Mouse (Mus musculus): ENCODE measurements around the gene Apoc1. TPM values are rescaled to one million over a fixed set of nuclear protein-coding genes. Genes with fewer than 3 reads are reported as not detected.

Apoc1 gene
- total RNA-seq, 1 experiment from 2014 or later = 1,269 TPM

DNA sequence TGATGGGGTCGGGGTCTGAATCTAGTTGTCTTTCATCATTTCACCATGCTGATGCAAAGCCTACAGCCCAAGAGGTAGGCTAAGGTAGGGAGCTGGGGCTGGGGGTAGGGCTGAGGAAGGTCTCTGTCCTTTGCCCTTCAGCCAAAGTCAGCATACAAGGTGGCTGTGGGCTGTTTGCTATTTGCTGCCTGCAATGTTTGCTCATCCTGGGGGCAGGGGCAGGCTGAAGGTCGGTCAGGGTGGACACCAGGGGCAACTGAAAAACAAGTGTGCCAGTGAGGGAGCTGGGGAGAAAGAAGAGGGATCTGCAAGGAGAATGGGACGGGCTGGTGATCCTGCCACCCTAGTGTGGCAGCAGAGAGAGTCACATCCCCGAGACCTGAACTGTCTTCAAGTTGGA, 7.1 kb downstream of the Apoc1 start:
- DNase-seq = no peak

DNA sequence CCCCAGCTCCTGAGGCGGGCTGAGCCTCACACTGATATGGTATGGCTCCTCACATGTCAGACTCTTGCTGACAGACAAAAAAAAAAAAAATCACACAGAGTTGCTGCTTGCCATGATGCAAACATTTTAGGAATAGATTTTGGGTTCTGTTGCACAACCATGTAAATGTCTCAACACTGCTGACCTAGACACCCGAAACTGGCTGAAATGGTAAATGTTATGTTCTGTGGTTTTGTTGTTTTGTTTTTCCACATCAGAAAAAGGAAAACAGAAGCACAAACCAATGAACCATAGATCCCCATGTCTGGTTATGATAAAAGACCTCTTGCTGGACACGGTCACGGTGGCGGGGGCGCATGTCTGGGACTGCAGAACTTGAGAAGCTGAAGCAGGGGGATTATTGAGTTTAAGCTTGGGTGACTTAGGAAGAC, 8.7 kb downstream of the Apoc1 start:
- no peak for DNase-seq

DNA sequence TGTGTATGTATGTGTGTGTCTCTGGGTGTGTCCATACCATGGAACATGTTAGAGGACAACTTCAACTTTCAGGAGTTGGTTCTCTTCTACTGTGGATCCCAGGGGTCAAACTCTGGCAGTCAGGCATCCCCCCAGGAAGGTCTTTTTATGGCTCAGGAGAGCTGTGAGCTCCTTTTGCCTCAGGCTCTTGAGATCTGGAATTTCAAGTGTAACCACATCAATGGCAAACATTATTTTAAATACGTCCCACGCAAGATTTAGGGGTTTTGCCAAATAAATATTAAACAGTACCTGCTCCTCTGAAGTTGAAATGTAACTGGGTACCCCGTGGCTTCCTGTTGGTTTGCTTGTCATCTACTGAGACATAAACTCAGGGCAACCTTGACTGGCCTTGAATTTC, 9.5 kb downstream of the Apoc1 start:
- no peak for DNase-seq

DNA sequence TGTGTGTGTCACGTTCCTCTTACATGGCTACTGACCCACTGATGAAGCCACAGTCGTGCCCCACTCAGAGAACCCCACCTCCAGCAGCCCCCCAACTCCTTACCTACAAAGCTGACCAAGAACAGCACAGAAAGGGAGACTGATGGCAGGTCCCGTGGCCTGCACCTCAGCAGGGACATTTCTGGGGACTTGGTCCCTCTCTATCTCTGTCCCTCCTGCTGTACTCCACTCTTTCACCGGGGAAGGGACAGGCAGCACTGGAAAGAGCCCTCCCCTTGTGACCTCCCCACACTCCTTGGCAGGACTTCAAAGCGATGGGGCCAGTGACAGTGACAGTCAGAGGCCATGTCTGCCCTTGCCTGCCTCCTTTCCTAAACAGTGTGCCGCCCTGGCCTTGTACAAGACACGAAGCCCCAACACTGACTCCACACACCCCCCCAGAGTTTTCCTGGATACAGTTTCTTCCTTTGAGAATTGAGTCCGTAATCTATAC, 11.2 kb downstream of the Apoc1 start, which contains the start of the genes Gm44805 and Apoc4:
Gene Gm44805, minus strand, starts transcription at position 222 of the 493 bp plus-strand sequence.
Gene Apoc4, minus strand, starts transcription at position 278 of the 493 bp plus-strand sequence.
- DNase-seq = peak; percentile 74

DNA sequence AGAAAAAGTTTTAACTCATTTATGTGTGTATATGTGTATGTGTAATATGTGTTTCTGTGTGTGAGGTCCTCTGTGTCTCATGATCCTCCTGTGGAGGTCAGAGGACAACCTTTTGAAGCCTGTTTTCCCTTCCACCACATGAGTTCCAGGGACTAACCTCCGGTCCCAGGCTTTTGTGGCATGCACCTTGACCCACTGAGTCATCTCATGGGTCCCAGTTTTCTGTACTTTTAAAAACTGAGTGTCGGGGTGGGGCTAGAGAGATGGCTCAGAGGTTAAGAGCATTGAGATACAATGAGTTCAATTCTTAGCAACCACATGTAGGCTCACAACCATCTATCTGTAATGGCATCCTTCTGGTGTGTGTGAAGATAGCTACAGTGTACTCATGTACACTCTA, 11.8 kb downstream of the Apoc1 start:
- DNase-seq = no peak

DNA sequence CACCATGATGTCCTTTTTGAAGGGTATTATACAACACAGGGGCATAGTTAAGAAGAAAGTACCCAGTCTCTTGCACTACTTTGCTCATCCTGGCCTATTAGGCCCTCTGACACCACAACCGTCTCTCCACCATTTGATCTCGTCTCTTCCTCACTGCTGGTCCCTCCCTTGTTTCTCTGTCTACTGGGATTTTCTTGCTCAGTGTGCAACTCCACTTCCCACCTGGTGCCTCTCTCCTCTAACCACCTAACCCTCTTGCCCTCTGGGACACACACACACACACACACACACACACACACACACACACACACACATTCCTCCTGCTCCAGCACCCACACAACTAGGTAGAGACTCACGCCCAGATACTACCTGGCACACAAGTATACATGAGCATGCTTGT, 13.6 kb downstream of the Apoc1 start:
- DNase-seq = no peak

DNA sequence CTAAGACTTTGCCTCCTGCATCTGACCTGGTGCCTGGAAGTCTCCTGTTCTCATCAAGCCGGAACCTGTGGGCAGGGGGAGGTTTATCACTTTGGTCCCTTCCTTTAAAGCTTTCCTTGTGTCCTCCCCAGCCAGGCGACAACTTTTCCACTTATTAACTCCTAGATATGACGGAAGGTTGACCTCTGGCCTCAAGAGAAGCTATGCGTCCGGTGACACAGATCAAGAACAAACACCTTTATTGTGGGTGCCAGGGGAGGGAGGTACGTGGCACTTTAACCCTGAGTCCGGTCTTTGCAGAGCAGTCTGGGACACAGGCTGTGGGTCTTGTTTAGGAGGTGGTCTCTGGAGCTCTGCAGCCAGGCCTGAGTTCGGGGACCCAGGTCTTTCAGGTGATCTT, 14.6 kb downstream of the Apoc1 start, which contains the start of gene Apoc2:
Gene Apoc2, minus strand, starts transcription at position 70 of the 400 bp plus-strand sequence.
- DNase-seq = no peak

DNA sequence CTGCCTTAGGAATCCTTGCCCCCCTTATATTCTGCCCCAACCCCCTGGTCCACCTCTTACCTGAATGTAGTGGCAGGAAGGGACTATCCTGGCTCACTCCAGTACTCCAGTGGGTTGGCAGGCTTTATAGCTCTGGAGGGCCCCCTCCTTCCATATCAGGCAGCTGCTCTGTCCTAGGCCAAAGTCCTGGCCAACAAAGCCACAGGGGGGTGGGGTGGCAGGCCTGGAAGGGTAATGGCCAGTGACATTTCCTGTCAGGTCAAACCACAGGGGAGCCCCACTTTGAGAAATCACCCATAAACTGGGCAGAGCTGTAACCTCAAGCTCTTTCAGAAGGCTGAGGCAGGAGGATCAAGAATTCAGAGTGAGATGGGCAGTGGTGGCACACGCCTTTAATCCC, 15.8 kb downstream of the Apoc1 start:
- no peak for DNase-seq

DNA sequence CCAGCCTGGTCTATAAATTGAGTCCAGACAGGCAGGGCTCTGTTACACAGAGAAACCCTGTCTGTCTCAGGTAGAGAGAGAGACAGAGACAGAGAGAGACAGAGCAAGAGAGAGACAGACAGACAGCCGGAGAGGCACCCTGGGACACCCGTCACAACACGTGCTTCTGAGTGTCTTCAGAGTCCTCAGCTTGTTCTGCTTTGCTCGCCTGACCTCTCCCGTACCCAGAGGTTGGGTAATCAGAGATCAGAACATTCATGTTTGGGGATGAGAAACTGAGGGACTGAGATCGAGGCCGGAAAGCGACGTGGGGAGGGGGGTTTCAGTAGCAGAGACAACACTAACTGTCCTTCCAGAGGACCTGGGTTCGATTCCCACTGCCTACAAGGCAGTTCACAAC, 16.6 kb downstream of the Apoc1 start:
- DNase-seq = no peak

DNA sequence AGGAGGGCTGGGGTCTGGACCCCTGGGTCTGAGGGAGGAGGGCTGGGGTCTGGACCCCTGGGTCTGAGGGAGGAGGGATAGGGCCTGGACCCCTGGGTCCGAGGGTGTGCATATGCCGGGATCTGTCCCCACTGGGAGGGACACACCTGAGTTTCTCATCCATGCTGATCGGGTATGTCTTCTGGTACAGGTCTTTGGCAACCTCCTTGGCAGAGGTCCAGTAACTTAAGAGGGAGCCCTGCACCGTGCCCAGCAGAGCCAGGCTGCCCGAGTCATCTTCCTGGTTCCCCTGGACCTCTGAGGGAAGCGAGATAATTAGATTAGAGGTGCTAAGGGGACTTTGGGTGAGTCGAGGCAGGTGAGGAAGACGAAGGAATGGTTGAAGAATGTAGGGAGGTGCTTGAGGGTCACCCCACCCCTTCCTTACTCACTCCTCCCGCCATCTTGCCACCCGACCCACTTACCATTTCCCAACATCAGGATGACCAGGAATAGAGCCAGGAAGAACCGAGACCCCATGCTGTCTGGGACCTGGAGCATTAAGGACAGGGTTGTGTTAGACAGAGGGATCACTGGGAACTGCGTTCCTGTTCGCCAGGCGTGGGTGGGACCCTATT, 19.3 kb downstream of the Apoc1 start:
- DNase-seq = no peak

DNA sequence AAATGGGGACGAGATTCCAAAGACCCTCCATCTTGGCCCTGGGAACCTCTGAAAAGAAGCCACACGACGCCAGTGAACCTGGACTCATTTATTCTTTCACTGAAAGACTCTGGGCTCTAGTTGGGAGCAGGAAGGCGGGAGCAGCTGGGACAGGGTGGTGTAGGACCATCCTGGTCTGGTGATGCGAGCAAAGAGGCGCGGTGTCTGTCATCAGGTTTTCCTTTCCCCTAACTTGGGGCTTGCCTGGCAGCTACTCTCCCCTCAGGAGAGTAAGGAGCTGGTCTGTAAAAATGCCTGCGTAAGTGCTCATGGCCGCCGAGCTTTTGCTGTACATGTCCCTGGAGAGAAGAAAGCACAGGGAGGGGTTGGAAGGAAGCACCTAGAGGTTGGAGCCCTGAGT, 20.9 kb downstream of the Apoc1 start:
- DNase-seq = no peak

DNA sequence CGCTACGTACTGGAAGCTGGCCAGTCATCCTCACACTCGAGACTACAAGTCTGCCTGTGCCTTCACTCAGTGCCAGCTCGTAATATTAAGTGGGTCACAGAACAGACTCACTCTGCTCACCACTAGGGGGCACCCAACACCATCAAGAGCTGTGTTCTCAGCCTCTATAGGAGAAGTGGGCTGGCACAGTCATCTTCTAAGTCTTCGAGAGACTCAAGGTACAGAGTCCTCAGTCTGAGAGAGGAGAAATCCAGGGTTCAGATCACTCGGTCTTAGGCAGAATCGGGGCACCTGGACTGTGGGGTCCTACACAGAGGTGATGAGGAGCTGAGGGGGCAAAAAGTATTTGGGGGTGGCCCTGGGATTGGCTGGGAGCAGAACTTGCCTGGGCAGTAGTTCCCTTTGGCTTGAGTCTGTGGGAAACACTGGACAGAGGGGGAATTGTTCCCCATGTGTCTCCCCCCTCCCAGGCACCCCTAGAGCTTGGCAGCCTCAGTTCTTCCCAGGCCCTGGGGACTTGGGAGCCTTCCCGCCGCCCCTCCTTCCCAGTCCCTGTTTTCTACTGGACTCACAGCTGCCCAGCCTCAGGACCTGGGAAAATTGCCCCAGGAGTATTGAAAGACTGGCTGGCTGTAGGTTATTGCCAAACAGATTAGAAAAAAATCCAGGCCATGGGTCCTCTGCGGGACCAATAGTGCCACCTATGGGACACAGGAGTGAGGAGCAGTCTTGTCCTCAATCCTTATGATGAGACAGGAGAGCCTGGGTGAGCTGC, 23.3 kb downstream of the Apoc1 start:
- DNase-seq = peak; percentile 90

DNA sequence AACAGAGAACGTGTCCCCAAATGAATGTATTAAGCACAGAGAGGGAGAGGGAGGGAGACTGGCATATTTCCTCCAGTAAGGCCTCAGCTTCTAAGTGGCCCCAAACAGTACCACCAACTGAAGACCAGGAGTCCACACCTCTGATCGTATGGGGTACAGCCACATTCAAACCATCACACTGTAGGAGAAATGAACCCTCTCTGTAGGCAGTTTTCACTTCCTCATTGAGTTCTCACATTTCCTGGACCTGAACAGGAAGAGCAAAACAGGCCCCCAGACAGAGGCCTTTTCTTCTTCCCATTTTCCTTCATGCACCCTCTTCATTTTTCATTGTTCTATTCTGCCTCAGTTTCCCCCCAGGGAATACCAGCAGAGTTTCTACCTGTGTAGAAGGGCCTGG, 25.0 kb downstream of the Apoc1 start:
- no peak for DNase-seq

DNA sequence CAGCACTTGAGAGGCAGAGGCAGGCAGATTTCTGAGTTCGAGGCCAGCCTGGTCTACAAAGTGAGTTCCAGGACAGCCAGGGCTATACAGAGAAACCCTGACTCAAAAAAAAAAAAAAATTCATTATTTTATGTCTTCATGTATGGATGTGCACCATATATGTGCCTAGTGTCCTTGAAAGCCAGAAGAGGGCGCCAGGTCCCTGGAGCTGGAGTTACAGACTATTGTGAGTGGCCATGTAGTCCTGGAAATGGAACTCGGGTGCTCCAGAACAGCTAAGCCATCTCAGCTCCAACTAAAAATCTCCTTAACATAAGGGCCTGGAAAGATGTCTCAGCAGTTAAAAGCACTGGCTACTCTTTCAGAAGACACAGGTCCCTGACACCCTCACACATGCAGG, 25.7 kb downstream of the Apoc1 start:
- no peak for DNase-seq

DNA sequence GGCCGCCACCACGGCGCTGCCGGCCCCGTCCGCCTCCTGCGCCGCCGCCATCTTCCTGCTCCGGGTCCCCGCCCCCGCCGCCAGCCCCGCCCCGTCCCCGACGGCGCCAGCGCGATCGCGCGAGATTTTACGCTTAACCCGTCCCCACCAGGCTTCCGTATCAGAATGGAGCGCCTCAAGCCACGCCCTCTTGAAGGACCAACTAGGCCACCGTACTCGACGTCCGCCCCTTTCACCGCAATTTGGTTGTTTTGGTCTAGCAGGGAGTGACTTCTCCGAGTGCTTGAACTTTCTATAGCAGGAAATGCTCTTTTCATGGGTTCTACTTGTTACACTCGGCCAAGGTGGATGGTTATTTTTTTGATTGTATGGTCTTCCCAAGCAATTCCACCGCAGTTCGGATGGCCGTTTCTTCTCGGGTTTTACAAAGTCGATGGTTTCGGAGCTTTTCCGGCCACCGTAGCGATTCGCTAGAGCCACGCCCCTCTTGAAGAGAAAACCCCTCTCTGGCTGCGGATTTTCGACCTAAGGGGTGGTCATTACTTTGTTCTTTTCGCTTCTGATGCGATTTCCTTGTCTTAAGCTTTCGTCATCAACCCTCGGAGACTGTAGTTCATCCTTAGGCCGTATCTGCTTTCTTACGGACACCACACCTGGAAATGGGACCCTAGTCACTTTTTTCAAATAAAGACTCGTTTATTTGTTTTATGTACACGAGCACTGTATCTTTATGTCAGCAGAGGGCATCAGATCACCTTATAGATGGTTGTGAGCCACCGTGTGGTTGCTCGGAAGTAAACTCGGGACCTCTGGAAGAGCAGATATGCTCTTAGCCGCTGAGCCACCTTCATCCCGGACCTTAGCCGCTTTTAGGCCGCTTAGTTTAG, 27.3 kb downstream of the Apoc1 start, which contains the start of gene Clptm1:
Gene Clptm1, minus strand, starts transcription at position 79 of the 887 bp plus-strand sequence.
- DNase-seq = peak; percentile 98

DNA sequence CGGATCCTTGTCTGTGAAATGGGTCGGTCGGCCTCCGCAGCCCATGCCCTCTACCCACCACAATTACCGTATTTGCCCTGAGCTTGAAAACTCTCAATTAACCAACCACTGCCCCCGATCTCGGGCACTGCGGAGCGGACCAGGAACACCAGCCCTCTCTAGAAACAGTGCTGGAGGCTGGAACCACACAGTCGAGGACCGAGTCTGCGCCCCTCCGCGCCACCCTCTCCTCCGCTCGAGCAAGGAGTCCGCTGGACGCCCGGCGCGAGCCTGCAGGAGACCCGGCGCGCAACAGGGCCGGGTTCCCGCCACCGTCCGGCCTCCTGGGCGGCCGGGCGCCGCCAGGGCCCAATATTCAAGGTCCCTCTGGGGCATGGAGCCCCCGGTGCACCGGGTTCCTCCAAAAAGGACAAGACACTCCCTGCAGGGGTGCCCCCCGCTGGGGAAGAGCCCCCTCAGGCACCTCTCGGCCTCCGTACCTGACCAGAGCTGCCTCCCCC, 28.0 kb downstream of the Apoc1 start:
- DNase-seq = no peak

DNA sequence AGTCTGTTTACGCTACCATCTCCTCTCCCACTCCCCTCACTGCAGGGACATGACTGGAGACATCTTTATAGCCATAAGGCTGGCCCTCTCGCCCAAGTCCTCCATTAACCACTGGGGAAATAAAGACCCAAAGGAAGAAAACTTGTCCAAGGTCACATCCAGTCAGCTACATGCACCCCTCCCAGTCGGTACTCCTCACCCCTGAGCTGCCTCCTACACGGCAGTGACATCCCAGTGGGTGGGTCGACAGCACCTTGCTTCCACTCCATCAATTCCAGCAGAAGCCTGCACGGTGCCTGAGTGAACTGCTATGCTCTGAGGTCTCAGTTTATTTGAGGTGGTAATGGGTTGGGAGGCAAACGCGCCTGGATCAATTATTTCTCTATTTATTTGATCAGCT, 28.5 kb downstream of the Apoc1 start:
- no peak for DNase-seq

DNA sequence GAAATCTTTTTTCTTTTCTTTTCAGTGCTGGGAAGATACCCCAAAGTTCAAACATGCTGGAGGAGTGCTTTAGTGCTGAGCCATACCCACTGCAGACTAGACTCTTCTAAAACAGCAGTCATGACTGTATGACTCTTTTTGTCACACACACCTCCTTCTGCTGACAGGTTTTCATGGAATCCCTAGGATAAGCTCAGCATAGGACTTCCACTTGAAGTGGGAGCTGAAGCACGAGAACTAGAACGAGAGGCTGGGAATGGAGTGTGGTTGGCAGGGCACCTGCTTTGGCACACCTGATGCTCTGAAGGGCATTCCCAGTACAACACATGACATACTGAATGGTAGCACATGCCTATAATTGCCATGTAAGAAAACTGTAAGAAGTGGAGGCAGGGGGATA, 39.8 kb downstream of the Apoc1 start:
- DNase-seq = no peak

DNA sequence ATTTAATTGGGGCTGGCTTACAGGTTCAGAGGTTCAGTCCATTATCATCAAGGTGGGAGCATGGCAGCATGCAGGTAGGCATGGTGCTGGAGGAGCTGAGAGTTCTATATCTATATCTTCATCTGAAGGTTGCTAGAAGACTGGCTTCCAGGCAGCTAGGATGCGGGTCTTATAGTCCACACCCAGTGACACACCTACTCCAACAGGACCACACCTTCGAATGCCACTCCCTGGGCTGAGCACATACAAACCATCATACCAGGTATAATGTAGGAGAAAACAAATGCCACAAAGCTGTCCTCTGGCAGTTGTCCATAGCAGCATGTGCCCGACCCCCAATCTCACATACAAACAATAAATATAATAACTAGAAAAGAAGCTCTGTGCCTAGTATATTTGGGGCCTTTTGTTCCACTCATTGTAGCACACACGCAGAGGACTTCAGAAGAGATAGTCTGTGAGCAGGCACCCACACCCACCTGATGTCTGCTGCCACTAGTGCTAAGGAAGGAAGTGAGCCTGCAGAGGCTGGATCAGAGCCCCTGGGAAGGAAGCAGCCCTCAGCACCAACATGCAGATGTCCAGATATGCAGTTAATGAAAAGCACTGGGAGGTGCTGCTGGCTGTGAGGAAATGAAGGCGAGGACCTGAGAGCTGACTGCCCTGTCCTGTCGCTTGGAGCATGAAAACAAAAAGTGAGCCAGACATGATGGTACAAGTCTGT, 41.2 kb downstream of the Apoc1 start:
- no peak for DNase-seq

DNA sequence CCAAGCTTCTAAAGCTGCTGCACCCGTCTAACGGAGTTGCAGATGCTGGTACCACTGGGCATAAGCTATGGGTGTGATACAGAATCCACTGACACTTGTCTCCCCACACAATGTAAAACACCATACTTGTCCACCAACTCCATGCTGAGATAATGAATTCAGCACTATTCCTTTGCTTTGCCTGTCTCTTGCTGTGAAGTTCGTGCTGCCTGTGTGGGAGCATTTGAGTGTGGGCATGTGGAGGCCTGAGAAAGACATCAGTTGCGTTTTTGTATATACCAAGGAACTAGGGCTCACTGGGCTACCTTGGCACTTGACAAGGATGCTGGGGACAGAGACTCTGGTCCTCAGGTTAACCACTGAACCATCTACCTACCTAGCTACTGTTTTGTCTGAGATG, 51.2 kb downstream of the Apoc1 start:
- DNase-seq = no peak
